Mouse (Mus musculus): ENCODE results near the gene Xbp1.
"Not testable (repeated sequence)": the region's sequence is repeated elsewhere in the genome, so short reads cannot be mapped to it uniquely, and the experiment has no call there.

The Xbp1 gene

GRCm38 (mm10) chr11:5533108-5533507 lies 12.6 kb downstream of the Xbp1 start:
- DNase-seq (ENCODE audit: low read depth, low spot score), result no peak
- Histone ChIP-seq H3K36me3 (ENCODE audit: control insufficient read depth, insufficient read depth, low read length, poor library complexity, severe bottlenecking) (peaks cover 12% of the 10 kb centered on the region), H3K27me3 (ENCODE audit: control insufficient read depth, insufficient read depth, low read length, poor library complexity, severe bottlenecking) (no peaks in the 10 kb centered on the region)

GRCm38 (mm10) chr11:5537454-5537853 lies 17.0 kb downstream of the Xbp1 start:
- not testable (repeated sequence) for H3K27me3 ChIP-seq (ENCODE audit: control insufficient read depth, insufficient read depth, low read length, poor library complexity, severe bottlenecking); DNase-seq (ENCODE audit: low read depth, low spot score)

GRCm38 (mm10) chr11:5540331-5540730 lies 19.9 kb downstream of the Xbp1 start:
- no peaks in the 10 kb centered on the region for H3K36me3 ChIP-seq (ENCODE audit: control insufficient read depth, insufficient read depth, low read length, poor library complexity, severe bottlenecking)
- H3K27me3 ChIP-seq (ENCODE audit: control insufficient read depth, insufficient read depth, low read length, poor library complexity, severe bottlenecking), result no peaks in the 10 kb centered on the region
- no peak for DNase-seq (ENCODE audit: low read depth, low spot score)

More at GRCm38 (mm10) chr11:5537454-5537853, 17.0 kb downstream of the Xbp1 start:
- not testable (repeated sequence) for H3K36me3 ChIP-seq (ENCODE audit: control insufficient read depth, insufficient read depth, low read length, poor library complexity, severe bottlenecking)

- DNase-seq (ENCODE audit: low read depth, low spot score), result peak; percentile 54
- H3K36me3 ChIP-seq (ENCODE audit: control insufficient read depth, insufficient read depth, low read length, poor library complexity, severe bottlenecking), result no peaks in the 10 kb centered on the region
- H3K27me3 ChIP-seq (ENCODE audit: control insufficient read depth, insufficient read depth, low read length, poor library complexity, severe bottlenecking), result no peaks in the 10 kb centered on the region
Measured at GRCm38 (mm10) chr11:5541230-5541798, 20.9 kb downstream of the Xbp1 start.

- DNase-seq (ENCODE audit: low read depth, low spot score), result peak; percentile 94
- H3K36me3 ChIP-seq (ENCODE audit: control insufficient read depth, insufficient read depth, low read length, poor library complexity, severe bottlenecking), result no peaks in the 10 kb centered on the region
- H3K27me3 ChIP-seq (ENCODE audit: control insufficient read depth, insufficient read depth, low read length, poor library complexity, severe bottlenecking), result no peaks in the 10 kb centered on the region
Measured at GRCm38 (mm10) chr11:5541799-5542481, 21.5 kb downstream of the Xbp1 start, which contains the start of gene Ccdc117. Gene Ccdc117, minus strand, starts transcription at chr11:5542187.

- DNase-seq (ENCODE audit: low read depth, low spot score), result no peak
- no peaks in the 10 kb centered on the region for H3K36me3 ChIP-seq (ENCODE audit: control insufficient read depth, insufficient read depth, low read length, poor library complexity, severe bottlenecking)
- no peaks in the 10 kb centered on the region for H3K27me3 ChIP-seq (ENCODE audit: control insufficient read depth, insufficient read depth, low read length, poor library complexity, severe bottlenecking)
Measured at GRCm38 (mm10) chr11:5542482-5543185, 22.2 kb downstream of the Xbp1 start.

- H3K27me3 ChIP-seq (ENCODE audit: control insufficient read depth, insufficient read depth, low read length, poor library complexity, severe bottlenecking), result no peaks in the 10 kb centered on the region
- H3K36me3 ChIP-seq (ENCODE audit: control insufficient read depth, insufficient read depth, low read length, poor library complexity, severe bottlenecking), result no peaks in the 10 kb centered on the region
- no peak for DNase-seq (ENCODE audit: low read depth, low spot score)
Measured at GRCm38 (mm10) chr11:5543281-5543680, 22.8 kb downstream of the Xbp1 start.

- not testable (repeated sequence) for H3K27me3 ChIP-seq (ENCODE audit: control insufficient read depth, insufficient read depth, low read length, poor library complexity, severe bottlenecking); H3K36me3 ChIP-seq (ENCODE audit: control insufficient read depth, insufficient read depth, low read length, poor library complexity, severe bottlenecking); DNase-seq (ENCODE audit: low read depth, low spot score)
Measured at GRCm38 (mm10) chr11:5544709-5545108, 24.2 kb downstream of the Xbp1 start.

- Histone ChIP-seq H3K27me3 (ENCODE audit: control insufficient read depth, insufficient read depth, low read length, poor library complexity, severe bottlenecking) (no peaks in the 10 kb centered on the region), H3K36me3 (ENCODE audit: control insufficient read depth, insufficient read depth, low read length, poor library complexity, severe bottlenecking) (no peaks in the 10 kb centered on the region)
- no peak for DNase-seq (ENCODE audit: low read depth, low spot score)
Measured at GRCm38 (mm10) chr11:5545457-5545856, 25.0 kb downstream of the Xbp1 start.

- no peaks in the 10 kb centered on the region for H3K36me3 ChIP-seq (ENCODE audit: control insufficient read depth, insufficient read depth, low read length, poor library complexity, severe bottlenecking)
- DNase-seq (ENCODE audit: low read depth, low spot score), result no peak
- H3K27me3 ChIP-seq (ENCODE audit: control insufficient read depth, insufficient read depth, low read length, poor library complexity, severe bottlenecking), result no peaks in the 10 kb centered on the region
Measured at GRCm38 (mm10) chr11:5546693-5547092, 26.2 kb downstream of the Xbp1 start.

GRCm38 (mm10) chr11:5551430-5551829 lies 31.0 kb downstream of the Xbp1 start:
- H3K27me3 ChIP-seq (ENCODE audit: control insufficient read depth, insufficient read depth, low read length, poor library complexity, severe bottlenecking), result no peaks in the 10 kb centered on the region
- no peaks in the 10 kb centered on the region for H3K36me3 ChIP-seq (ENCODE audit: control insufficient read depth, insufficient read depth, low read length, poor library complexity, severe bottlenecking)
- no peak for DNase-seq (ENCODE audit: low read depth, low spot score)

GRCm38 (mm10) chr11:5551931-5552330 lies 31.5 kb downstream of the Xbp1 start:
- DNase-seq (ENCODE audit: low read depth, low spot score), result no peak
- no peaks in the 10 kb centered on the region for H3K27me3 ChIP-seq (ENCODE audit: control insufficient read depth, insufficient read depth, low read length, poor library complexity, severe bottlenecking)
- no peaks in the 10 kb centered on the region for H3K36me3 ChIP-seq (ENCODE audit: control insufficient read depth, insufficient read depth, low read length, poor library complexity, severe bottlenecking)

GRCm38 (mm10) chr11:5560273-5560672 lies 39.8 kb downstream of the Xbp1 start:
- no peak for DNase-seq (ENCODE audit: low read depth, low spot score)
- Histone ChIP-seq H3K27me3 (ENCODE audit: control insufficient read depth, insufficient read depth, low read length, poor library complexity, severe bottlenecking) (no peaks in the 10 kb centered on the region; the same call in 1 of the 2 replicates), H3K36me3 (ENCODE audit: control insufficient read depth, insufficient read depth, low read length, poor library complexity, severe bottlenecking) (no peaks in the 10 kb centered on the region)

- no peaks in the 10 kb centered on the region; the same call in 1 of the 2 replicates for H3K27me3 ChIP-seq (ENCODE audit: control insufficient read depth, insufficient read depth, low read length, poor library complexity, severe bottlenecking)
- DNase-seq (ENCODE audit: low read depth, low spot score), result no peak
- no peaks in the 10 kb centered on the region for H3K36me3 ChIP-seq (ENCODE audit: control insufficient read depth, insufficient read depth, low read length, poor library complexity, severe bottlenecking)
Measured at GRCm38 (mm10) chr11:5562625-5563268, 42.3 kb downstream of the Xbp1 start.

GRCm38 (mm10) chr11:5563898-5564297 lies 43.4 kb downstream of the Xbp1 start:
- DNase-seq (ENCODE audit: low read depth, low spot score), result no peak
- H3K27me3 ChIP-seq (ENCODE audit: control insufficient read depth, insufficient read depth, low read length, poor library complexity, severe bottlenecking), result no peaks in the 10 kb centered on the region; the same call in 1 of the 2 replicates
- H3K36me3 ChIP-seq (ENCODE audit: control insufficient read depth, insufficient read depth, low read length, poor library complexity, severe bottlenecking), result no peaks in the 10 kb centered on the region
